Mouse (Mus musculus): ENCODE measurements around the gene Epop. TPM values are rescaled to one million over a fixed set of nuclear protein-coding genes. Genes with fewer than 3 reads are reported as not detected.
A peak's percentile ranks its signal among the peaks of the same experiment; 100 is the strongest.

Epop gene
- total RNA-seq, 2 experiments from 2014 or later = 2.6 to 2.9 TPM

GRCm38 (mm10) chr11:97631938-97632337 is 2.4 kb upstream of the Epop start:
- peak; percentile 69 for ATAC-seq (replicated peaks; ENCODE audit: low FRiP score, low TSS enrichment, poor library complexity, severe bottlenecking)

GRCm38 (mm10) chr11:97631500-97631899 is 2.0 kb upstream of the Epop start:
- ATAC-seq (replicated peaks; ENCODE audit: low FRiP score, low TSS enrichment, poor library complexity, severe bottlenecking) = no peak

GRCm38 (mm10) chr11:97631046-97631445 is 1.5 kb upstream of the Epop start:
- no peak for ATAC-seq (replicated peaks; ENCODE audit: low FRiP score, low TSS enrichment, poor library complexity, severe bottlenecking)

- no peak for ATAC-seq (replicated peaks; ENCODE audit: low FRiP score, low TSS enrichment, poor library complexity, severe bottlenecking)
Observed at GRCm38 (mm10) chr11:97628568-97629518, 659 bp downstream of the Epop start.

GRCm38 (mm10) chr11:97628303-97628567 is 1.3 kb downstream of the Epop start:
- no peak for ATAC-seq (replicated peaks; ENCODE audit: low FRiP score, low TSS enrichment, poor library complexity, severe bottlenecking)

- ATAC-seq (replicated peaks; ENCODE audit: low FRiP score, low TSS enrichment, poor library complexity, severe bottlenecking) = no peak
Observed at GRCm38 (mm10) chr11:97627556-97628302, 1.8 kb downstream of the Epop start.

- ATAC-seq (replicated peaks; ENCODE audit: low FRiP score, low TSS enrichment, poor library complexity, severe bottlenecking) = no peak
Observed at GRCm38 (mm10) chr11:97626850-97627249, 2.7 kb downstream of the Epop start.

- ATAC-seq (replicated peaks; ENCODE audit: low FRiP score, low TSS enrichment, poor library complexity, severe bottlenecking) = no peak
Observed at GRCm38 (mm10) chr11:97626431-97626830, 3.1 kb downstream of the Epop start.

GRCm38 (mm10) chr11:97625551-97625950 is 4.0 kb downstream of the Epop start:
- ATAC-seq (replicated peaks; ENCODE audit: low FRiP score, low TSS enrichment, poor library complexity, severe bottlenecking) = no peak

- ATAC-seq (replicated peaks; ENCODE audit: low FRiP score, low TSS enrichment, poor library complexity, severe bottlenecking) = no peak
Observed at GRCm38 (mm10) chr11:97623166-97623565, 6.3 kb downstream of the Epop start.

GRCm38 (mm10) chr11:97622440-97622839 is 7.1 kb downstream of the Epop start:
- ATAC-seq (replicated peaks; ENCODE audit: low FRiP score, low TSS enrichment, poor library complexity, severe bottlenecking) = peak; percentile 78

- 0 out of 2 replicates have a peak, but pooled peaks have one; percentile 22 for ATAC-seq (replicated peaks; ENCODE audit: low FRiP score, low TSS enrichment, poor library complexity, severe bottlenecking)
Observed at GRCm38 (mm10) chr11:97619391-97619795, 10.1 kb downstream of the Epop start.

- no peak for ATAC-seq (replicated peaks; ENCODE audit: low FRiP score, low TSS enrichment, poor library complexity, severe bottlenecking)
Observed at GRCm38 (mm10) chr11:97618368-97618767, 11.1 kb downstream of the Epop start.

- ATAC-seq (replicated peaks; ENCODE audit: low FRiP score, low TSS enrichment, poor library complexity, severe bottlenecking) = no peak
Observed at GRCm38 (mm10) chr11:97615276-97615675, 14.2 kb downstream of the Epop start.

- ATAC-seq (replicated peaks; ENCODE audit: low FRiP score, low TSS enrichment, poor library complexity, severe bottlenecking) = no peak
Observed at GRCm38 (mm10) chr11:97611076-97611475, 18.4 kb downstream of the Epop start.

- ATAC-seq (replicated peaks; ENCODE audit: low FRiP score, low TSS enrichment, poor library complexity, severe bottlenecking) = no peak
Observed at GRCm38 (mm10) chr11:97609743-97610142, 19.8 kb downstream of the Epop start.

- ATAC-seq (replicated peaks; ENCODE audit: low FRiP score, low TSS enrichment, poor library complexity, severe bottlenecking) = no peak
Observed at GRCm38 (mm10) chr11:97608933-97609332, 20.6 kb downstream of the Epop start.

- no peak for ATAC-seq (replicated peaks; ENCODE audit: low FRiP score, low TSS enrichment, poor library complexity, severe bottlenecking)
Observed at GRCm38 (mm10) chr11:97607056-97607725, 22.3 kb downstream of the Epop start.

GRCm38 (mm10) chr11:97603891-97604290 is 25.6 kb downstream of the Epop start:
- peak; percentile 73 for ATAC-seq (replicated peaks; ENCODE audit: low FRiP score, low TSS enrichment, poor library complexity, severe bottlenecking)

- ATAC-seq (replicated peaks; ENCODE audit: low FRiP score, low TSS enrichment, poor library complexity, severe bottlenecking) = no peak
Observed at GRCm38 (mm10) chr11:97602223-97602622, 27.3 kb downstream of the Epop start.

Measured in megakaryocyte-erythroid progenitor cell, adult 5-6 weeks (primary cell).